Mouse (Mus musculus): ENCODE data around the gene Atp1b1.

The Atp1b1 gene

GRCm38 (mm10) chr1:164395131-164395780, 62.9 kb downstream of the Atp1b1 start:
- DNase-seq (ENCODE audit: low read depth, low spot score), result no peak

DNA sequence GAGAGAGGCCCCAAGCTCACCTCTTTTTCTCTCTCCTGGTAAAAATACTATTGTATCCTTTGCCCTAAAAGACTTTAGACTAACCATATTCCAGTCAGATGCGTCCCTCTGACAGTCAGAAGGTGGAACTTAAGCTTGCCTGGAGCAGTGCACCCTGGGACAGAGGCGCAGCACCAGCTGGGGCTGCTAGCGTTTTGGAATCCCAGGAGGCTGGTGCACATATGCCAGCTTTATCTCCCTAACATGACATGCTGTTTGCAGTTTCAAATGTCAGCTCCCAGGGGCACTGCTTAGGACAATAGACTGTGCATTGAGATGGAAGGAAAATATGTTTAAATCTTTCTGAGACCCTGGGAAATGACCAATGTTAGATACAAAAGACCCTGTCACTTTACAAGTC, 66.0 kb downstream of the Atp1b1 start:
- no peak for DNase-seq (ENCODE audit: low read depth, low spot score)

- DNase-seq (ENCODE audit: low read depth, low spot score), result no peak
Observed at GRCm38 (mm10) chr1:164389743-164390142, 68.4 kb downstream of the Atp1b1 start.

All from retina, postnatal 7 days (tissue).